Mouse (Mus musculus): Measurements from ENCODE around the gene Slc38a8.

The Slc38a8 gene

GRCm38 (mm10) chr8:119501598-119501997 lies at the start of gene Slc38a8:
Gene Slc38a8, minus strand, starts transcription at chr8:119501698.
- DNase-seq, result no peak

- DNase-seq, result no peak
Observed at GRCm38 (mm10) chr8:119548560-119549113, 47.1 kb upstream of the Slc38a8 start.

GRCm38 (mm10) chr8:119547019-119547691 lies 45.7 kb upstream of the Slc38a8 start:
- no peak for DNase-seq

GRCm38 (mm10) chr8:119545791-119546190 lies 44.3 kb upstream of the Slc38a8 start:
- no peak for DNase-seq

GRCm38 (mm10) chr8:119545180-119545579 lies 43.7 kb upstream of the Slc38a8 start:
- no peak for DNase-seq

GRCm38 (mm10) chr8:119544606-119545005 lies 43.1 kb upstream of the Slc38a8 start:
- DNase-seq, result no peak

- DNase-seq, result no peak
Observed at GRCm38 (mm10) chr8:119531973-119532372, 30.5 kb upstream of the Slc38a8 start.

GRCm38 (mm10) chr8:119531397-119531796 lies 29.9 kb upstream of the Slc38a8 start:
- DNase-seq, result no peak

GRCm38 (mm10) chr8:119530937-119531336 lies 29.4 kb upstream of the Slc38a8 start:
- DNase-seq, result no peak

- no peak for DNase-seq
Observed at GRCm38 (mm10) chr8:119528762-119529161, 27.3 kb upstream of the Slc38a8 start.

GRCm38 (mm10) chr8:119520102-119520501 lies 18.6 kb upstream of the Slc38a8 start:
- no peak for DNase-seq

- no peak for DNase-seq
Observed at GRCm38 (mm10) chr8:119516674-119517073, 15.2 kb upstream of the Slc38a8 start.

- no peak for DNase-seq
Observed at GRCm38 (mm10) chr8:119515767-119516166, 14.3 kb upstream of the Slc38a8 start.

GRCm38 (mm10) chr8:119514940-119515339 lies 13.4 kb upstream of the Slc38a8 start:
- no peak for DNase-seq

- no peak for DNase-seq
Observed at GRCm38 (mm10) chr8:119513405-119513804, 11.9 kb upstream of the Slc38a8 start.

GRCm38 (mm10) chr8:119511722-119512121 lies 10.2 kb upstream of the Slc38a8 start:
- DNase-seq, result no peak

GRCm38 (mm10) chr8:119510471-119510870 lies 9.0 kb upstream of the Slc38a8 start:
- DNase-seq, result no peak

GRCm38 (mm10) chr8:119506106-119506505 lies 4.6 kb upstream of the Slc38a8 start:
- no peak for DNase-seq

GRCm38 (mm10) chr8:119505488-119505887 lies 4.0 kb upstream of the Slc38a8 start:
- no peak for DNase-seq

- no peak for DNase-seq
Observed at GRCm38 (mm10) chr8:119503191-119503767, 1.8 kb upstream of the Slc38a8 start.

GRCm38 (mm10) chr8:119502111-119502510 lies 613 bp upstream of the Slc38a8 start:
- DNase-seq, result no peak

- DNase-seq, result no peak
Observed at GRCm38 (mm10) chr8:119499836-119500235, 1.7 kb downstream of the Slc38a8 start.

GRCm38 (mm10) chr8:119496848-119497247 lies 4.7 kb downstream of the Slc38a8 start:
- DNase-seq, result peak; percentile 48 to 51

GRCm38 (mm10) chr8:119487093-119487492 lies 14.4 kb downstream of the Slc38a8 start:
- DNase-seq, result no peak
